Mouse (Mus musculus) liver, embryonic 16.5 days (tissue): ENCODE measurements at regions not wholly inside any gene's neighbourhood (a gene's known extent, or its start where the extent isn't known, plus 50 kb on each side); places are given as distances from the start of the nearest gene placed in this dataset.

Source experiments
- ATAC-seq: fragments of 200-750 bp; cut with Nextera tagmentation; 2 replicates; pipeline ENCODE4 v1.8.0; 2017; ENCODE audit warnings: low read depth, mild to moderate bottlenecking, moderate number of reproducible peaks, moderate library complexity
- H3K27ac ChIP-seq: fragments of 300-500 bp; sonication (generic); 2 replicates; pipeline ENCODE4 v1.5.1; 2014; ENCODE audit warnings: mild to moderate bottlenecking, low read length
- H3K27me3 ChIP-seq: fragments of 300-500 bp; sonication (generic); 2 replicates; pipeline ENCODE4 v1.6.1; 2014; ENCODE audit warnings: low read depth, low read length, mixed read lengths; ENCODE audit not compliant: control insufficient read depth, insufficient read depth
- H3K36me3 ChIP-seq: fragments of 300-500 bp; sonication (generic); 2 replicates; pipeline ENCODE4 v1.6.1; 2014; ENCODE audit warnings: mild to moderate bottlenecking; ENCODE audit not compliant: control insufficient read depth, insufficient read depth
- H3K4me1 ChIP-seq: fragments of 300-500 bp; sonication (generic); 2 replicates; pipeline ENCODE4 v1.6.1; 2014; ENCODE audit warnings: low read depth, low read length, mixed read lengths; ENCODE audit not compliant: control insufficient read depth
- H3K4me2 ChIP-seq: fragments of 300-500 bp; sonication (generic); 2 replicates; pipeline ENCODE4 v1.6.1; 2014; ENCODE audit warnings: low read depth, low read length, mixed read lengths
- H3K4me3 ChIP-seq: fragments of 300-500 bp; sonication (generic); 2 replicates; pipeline ENCODE4 v1.5.1; 2014; ENCODE audit warnings: low read depth, mild to moderate bottlenecking, low read length
- H3K9ac ChIP-seq: fragments of 300-500 bp; sonication (generic); 2 replicates; pipeline ENCODE4 v1.6.1; 2014; ENCODE audit warnings: low read depth, low read length
- H3K9me3 ChIP-seq: fragments of 300-500 bp; sonication (generic); replicated peaks from 2 replicates; pipeline ENCODE4 v1.6.1; 2016; ENCODE audit warnings: low read length; ENCODE audit not compliant: control insufficient read depth
- WGBS: fragments of 180-500 bp; shearing (Covaris S2); extraction: QIAGEN DNeasy Blood & Tissue Kit; methylation state at CpG from one replicate; pipeline ENCODE4 v1.1.7; 2014; ENCODE audit not compliant: insufficient replicate concordance; 5-methylcytosine and 5-hydroxymethylcytosine counted together

- Histone ChIP-seq H3K4me2 (no peak overlapping the region), H3K4me1 (no peaks in the 10 kb centered on the region), H3K9ac (no peak overlapping the region), H3K27me3 (no peaks in the 10 kb centered on the region), H3K27ac (no peak overlapping the region), H3K36me3 (no peaks in the 10 kb centered on the region), H3K9me3 (no peaks in the 10 kb centered on the region), H3K4me3 (no peak overlapping the region)
- no peak for ATAC-seq
- 47% methylated on average over 1 of the region's 1 CpGs for WGBS
These were observed 602.0 kb upstream of the Adam5 start for GRCm38 (mm10) chr8:25426207-25426606.

DNA sequence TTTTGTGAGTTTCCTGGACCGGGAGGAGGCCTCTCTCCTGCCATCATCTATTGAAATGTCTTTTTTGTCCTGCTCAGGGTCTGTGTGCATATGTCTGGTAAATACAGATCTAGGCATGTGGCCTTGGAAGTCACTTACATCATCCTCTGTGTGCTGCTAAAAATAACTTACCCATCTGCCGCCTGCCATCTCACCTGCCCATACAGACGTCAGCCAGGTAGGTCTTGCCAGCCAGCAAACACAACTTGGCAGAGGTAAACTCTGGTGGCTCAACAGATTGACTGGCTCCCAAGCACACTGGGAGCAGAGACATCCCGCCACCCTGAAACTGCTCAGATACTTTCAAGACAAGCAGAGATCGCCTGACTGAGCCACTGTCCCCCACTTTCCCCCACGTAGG lies 597.3 kb upstream of the Adam5 start:
- no peaks in the 10 kb centered on the region for H3K36me3 ChIP-seq
- no peaks in the 10 kb centered on the region for H3K9me3 ChIP-seq
- no peak overlapping the region for H3K4me3 ChIP-seq
- H3K9ac ChIP-seq = no peak overlapping the region
- no peaks in the 10 kb centered on the region for H3K27me3 ChIP-seq
- no peak for ATAC-seq
- no peak overlapping the region for H3K4me2 ChIP-seq
- no peaks in the 10 kb centered on the region for H3K4me1 ChIP-seq
- WGBS = 56% methylated on average over 6 of the region's 6 CpGs
- no peak overlapping the region for H3K27ac ChIP-seq

GRCm38 (mm10) chr8:25410536-25410935 lies 586.4 kb upstream of the Adam5 start:
- no peak overlapping the region for H3K4me3 ChIP-seq
- H3K4me1 ChIP-seq = no peaks in the 10 kb centered on the region
- no peak overlapping the region for H3K27ac ChIP-seq
- WGBS = 74% methylated on average over 5 of the region's 5 CpGs
- no peak for ATAC-seq
- H3K36me3 ChIP-seq = no peaks in the 10 kb centered on the region
- H3K9me3 ChIP-seq = no peaks in the 10 kb centered on the region
- no peak overlapping the region for H3K9ac ChIP-seq
- H3K27me3 ChIP-seq = no peaks in the 10 kb centered on the region
- no peak overlapping the region for H3K4me2 ChIP-seq

DNA sequence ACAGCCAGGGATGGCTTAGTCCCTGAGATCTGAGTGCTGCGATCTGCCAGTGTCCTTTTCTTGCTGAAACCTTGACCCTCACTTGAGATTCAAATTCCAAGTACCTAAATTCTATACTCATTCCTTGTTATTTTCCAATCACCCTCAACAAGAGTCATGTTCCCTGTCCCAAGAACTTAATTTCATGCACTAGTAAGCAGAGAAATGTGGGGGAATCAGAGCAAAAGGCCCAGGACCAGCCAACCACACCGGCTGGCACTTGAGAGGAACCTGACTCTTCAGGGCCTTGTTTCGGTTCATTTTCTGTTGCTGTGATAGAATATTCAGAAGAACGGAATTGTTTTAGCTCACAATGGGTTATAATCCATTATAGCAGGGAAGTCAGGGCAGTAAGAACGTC lies 583.7 kb upstream of the Adam5 start:
- Histone ChIP-seq H3K36me3 (no peaks in the 10 kb centered on the region), H3K27me3 (no peaks in the 10 kb centered on the region), H3K9me3 (no peaks in the 10 kb centered on the region), H3K9ac (no peak overlapping the region), H3K27ac (no peak overlapping the region), H3K4me3 (no peak overlapping the region), H3K4me1 (no peaks in the 10 kb centered on the region), H3K4me2 (no peak overlapping the region)
- 67% methylated on average over 5 of the region's 5 CpGs for WGBS
- no peak for ATAC-seq

DNA sequence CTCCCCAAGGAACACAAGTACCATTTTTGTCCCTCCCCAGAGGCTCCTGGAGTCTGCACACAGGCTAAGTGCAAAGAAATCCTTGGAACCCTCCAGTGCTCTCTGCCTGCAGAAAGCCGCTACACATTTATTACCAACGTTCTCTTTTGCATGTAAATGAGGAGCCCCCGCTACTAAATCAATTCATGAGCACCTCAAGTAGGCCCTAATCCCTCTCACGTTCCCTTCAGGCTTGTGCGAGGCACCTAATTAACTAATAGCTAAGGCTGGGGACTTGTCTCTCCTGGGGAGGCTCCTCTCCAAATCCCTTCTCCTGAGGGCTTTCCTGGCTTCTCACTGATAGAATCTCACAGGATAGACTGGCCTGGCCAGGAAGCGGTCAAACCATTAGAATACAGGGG lies 568.6 kb upstream of the Adam5 start:
- no peaks in the 10 kb centered on the region for H3K27me3 ChIP-seq
- 49% methylated on average over 6 of the region's 6 CpGs for whole genome bisulfite sequencing
- no peak overlapping the region for H3K4me2 ChIP-seq
- H3K9ac ChIP-seq = no peak overlapping the region
- H3K27ac ChIP-seq = no peak overlapping the region
- H3K36me3 ChIP-seq = no peaks in the 10 kb centered on the region
- H3K4me3 ChIP-seq = no peak overlapping the region
- H3K9me3 ChIP-seq = no peaks in the 10 kb centered on the region
- H3K4me1 ChIP-seq = no peaks in the 10 kb centered on the region
- no peak for ATAC-seq

DNA sequence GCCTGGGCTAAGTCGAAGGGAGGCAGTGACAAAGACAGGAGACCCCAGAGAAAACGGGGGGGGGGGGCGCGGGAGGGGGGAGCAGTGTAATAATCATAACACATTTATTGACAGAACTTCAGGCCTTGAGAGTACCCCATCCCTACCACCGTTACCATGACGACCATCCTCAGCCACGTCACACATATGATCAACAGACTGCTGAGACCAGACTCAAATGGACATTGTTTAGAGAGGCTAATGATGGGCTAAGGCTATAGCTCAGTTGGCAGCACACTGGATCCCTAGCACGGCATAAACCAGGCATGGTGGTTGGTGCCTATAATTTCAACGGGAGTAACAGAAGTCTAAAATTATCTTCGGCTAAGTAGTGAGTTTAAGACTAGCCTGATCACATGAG lies 565.8 kb upstream of the Adam5 start:
- no peak overlapping the region for H3K4me2 ChIP-seq
- H3K36me3 ChIP-seq = no peaks in the 10 kb centered on the region
- H3K9me3 ChIP-seq = no peaks in the 10 kb centered on the region
- no peak for ATAC-seq
- WGBS = 46% methylated on average over 10 of the region's 10 CpGs
- H3K4me1 ChIP-seq = no peaks in the 10 kb centered on the region
- H3K9ac ChIP-seq = no peak overlapping the region
- no peaks in the 10 kb centered on the region for H3K27me3 ChIP-seq
- H3K27ac ChIP-seq = no peak overlapping the region
- no peak overlapping the region for H3K4me3 ChIP-seq

GRCm38 (mm10) chr8:25389371-25389855 lies 565.2 kb upstream of the Adam5 start:
- no peaks in the 10 kb centered on the region for H3K4me1 ChIP-seq
- no peak overlapping the region for H3K27ac ChIP-seq
- no peak overlapping the region for H3K9ac ChIP-seq
- no peak for ATAC-seq
- no peak overlapping the region for H3K4me3 ChIP-seq
- 65% methylated on average over 10 of the region's 10 CpGs for WGBS
- no peaks in the 10 kb centered on the region for H3K9me3 ChIP-seq
- no peak overlapping the region for H3K4me2 ChIP-seq
- no peaks in the 10 kb centered on the region for H3K36me3 ChIP-seq
- no peaks in the 10 kb centered on the region for H3K27me3 ChIP-seq

GRCm38 (mm10) chr8:25388811-25389210 lies 564.6 kb upstream of the Adam5 start:
- no peak overlapping the region for H3K9ac ChIP-seq
- no peak for ATAC-seq
- no peak overlapping the region for H3K4me3 ChIP-seq
- H3K36me3 ChIP-seq = no peaks in the 10 kb centered on the region
- no peaks in the 10 kb centered on the region for H3K9me3 ChIP-seq
- H3K4me2 ChIP-seq = no peak overlapping the region
- H3K27ac ChIP-seq = no peak overlapping the region
- H3K4me1 ChIP-seq = no peaks in the 10 kb centered on the region
- no peaks in the 10 kb centered on the region for H3K27me3 ChIP-seq
- WGBS = 68% methylated on average over 9 of the region's 9 CpGs

- Histone ChIP-seq H3K27me3 (no peaks in the 10 kb centered on the region), H3K4me3 (no peak overlapping the region), H3K27ac (no peak overlapping the region), H3K9me3 (no peaks in the 10 kb centered on the region), H3K36me3 (no peaks in the 10 kb centered on the region), H3K9ac (no peak overlapping the region), H3K4me1 (no peaks in the 10 kb centered on the region), H3K4me2 (no peak overlapping the region)
- WGBS = 60% methylated on average over 5 of the region's 5 CpGs
- ATAC-seq = no peak
These were observed 561.0 kb upstream of the Adam5 start for GRCm38 (mm10) chr8:25385186-25385585.

- Histone ChIP-seq H3K4me3 (no peak overlapping the region), H3K9me3 (no peaks in the 10 kb centered on the region), H3K36me3 (no peaks in the 10 kb centered on the region), H3K4me1 (no peaks in the 10 kb centered on the region), H3K4me2 (no peak overlapping the region), H3K9ac (no peak overlapping the region), H3K27ac (no peak overlapping the region), H3K27me3 (no peaks in the 10 kb centered on the region)
- 51% methylated on average over 2 of the region's 2 CpGs for WGBS
- no peak for ATAC-seq
These were observed 560.4 kb upstream of the Adam5 start for GRCm38 (mm10) chr8:25384591-25384990.
